Mouse (Mus musculus) thymus, postnatal 14 days (tissue): ENCODE results near the gene Cadm1.

Source experiments
- DNase-seq: peaks from one replicate; pipeline ENCODE4 v3.0.0; 2021

Cadm1 gene

DNA sequence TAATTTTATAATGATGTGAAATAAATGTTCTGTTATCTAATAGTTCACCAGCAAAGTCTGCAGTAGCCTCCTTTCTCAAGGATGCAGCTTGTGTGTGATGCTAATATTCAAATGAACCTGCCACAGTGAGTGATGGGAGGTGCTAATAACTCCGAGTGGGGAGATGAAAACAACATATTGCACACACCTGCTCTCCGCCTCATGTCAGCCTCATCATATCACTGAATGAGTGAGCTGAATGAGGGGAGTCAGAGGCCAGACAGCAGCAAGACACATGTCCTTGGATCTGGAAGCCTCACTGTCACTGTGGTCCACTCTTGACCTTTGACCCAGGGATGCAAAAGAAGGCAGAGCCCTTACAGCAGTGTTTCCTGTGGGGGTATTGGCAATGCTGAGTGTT, 156.9 kb downstream of the Cadm1 start:
- DNase-seq, result no peak

DNA sequence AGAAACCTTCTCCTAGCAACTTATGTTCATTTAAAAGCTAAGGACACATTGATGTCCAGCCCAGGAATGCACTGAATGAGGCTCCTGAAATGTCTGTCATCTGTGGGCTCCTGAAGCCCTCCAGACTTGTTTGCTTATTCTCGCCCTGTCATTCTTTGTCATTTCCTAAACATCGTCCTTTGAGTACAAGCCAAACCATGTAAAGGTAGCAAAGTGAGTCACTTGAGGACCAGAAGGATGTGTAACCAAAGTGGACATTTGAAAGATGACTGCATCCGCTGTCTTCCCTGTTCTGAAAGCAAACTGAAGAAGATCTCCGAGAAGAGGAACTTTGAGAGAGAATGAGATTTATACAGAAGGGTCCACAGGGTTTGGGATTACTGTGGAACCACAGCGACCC, 157.6 kb downstream of the Cadm1 start:
- no peak for DNase-seq

DNA sequence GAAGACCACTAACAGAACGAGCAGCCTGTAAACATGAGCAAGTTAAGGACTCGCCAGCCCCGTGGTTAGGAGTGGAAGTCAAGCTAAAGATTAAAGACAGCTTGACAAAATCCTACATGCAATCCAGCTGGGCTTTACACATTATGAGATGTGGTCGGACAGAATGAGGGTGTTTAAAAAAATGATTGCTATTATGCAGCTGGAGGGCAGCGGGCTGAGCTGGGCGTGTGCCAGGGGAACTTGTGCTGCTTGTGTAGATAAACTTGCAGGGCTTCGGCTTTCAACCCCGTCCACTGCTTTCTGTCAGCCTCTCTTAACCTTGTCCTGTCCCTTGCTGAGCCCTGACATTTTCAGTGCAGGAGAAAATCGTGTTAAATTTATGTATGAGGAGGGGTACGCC, 158.3 kb downstream of the Cadm1 start:
- DNase-seq, result no peak

GRCm38 (mm10) chr9:47692911-47693310, 162.9 kb downstream of the Cadm1 start:
- DNase-seq, result no peak

GRCm38 (mm10) chr9:47699026-47699425, 169.1 kb downstream of the Cadm1 start:
- DNase-seq, result peak; percentile 50

DNA sequence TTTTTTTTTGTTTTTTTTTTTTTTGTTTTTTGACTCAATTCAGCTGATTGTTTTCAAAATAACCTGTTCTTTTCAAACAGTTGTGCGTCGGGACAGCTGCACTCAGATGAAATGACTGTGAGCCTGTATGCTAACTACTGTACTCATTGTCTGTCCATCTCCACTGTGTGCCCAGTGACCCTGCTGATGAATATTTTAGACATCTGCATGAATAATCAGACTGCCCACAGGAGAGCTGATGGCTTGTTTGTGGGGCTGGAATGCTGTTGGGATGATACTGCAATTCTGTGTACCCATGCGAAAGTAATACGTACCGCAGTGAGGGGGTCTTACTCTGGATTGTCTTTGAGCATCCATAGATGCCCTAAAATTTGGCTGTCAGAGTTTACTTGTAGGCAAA, 170.0 kb downstream of the Cadm1 start:
- no peak for DNase-seq

DNA sequence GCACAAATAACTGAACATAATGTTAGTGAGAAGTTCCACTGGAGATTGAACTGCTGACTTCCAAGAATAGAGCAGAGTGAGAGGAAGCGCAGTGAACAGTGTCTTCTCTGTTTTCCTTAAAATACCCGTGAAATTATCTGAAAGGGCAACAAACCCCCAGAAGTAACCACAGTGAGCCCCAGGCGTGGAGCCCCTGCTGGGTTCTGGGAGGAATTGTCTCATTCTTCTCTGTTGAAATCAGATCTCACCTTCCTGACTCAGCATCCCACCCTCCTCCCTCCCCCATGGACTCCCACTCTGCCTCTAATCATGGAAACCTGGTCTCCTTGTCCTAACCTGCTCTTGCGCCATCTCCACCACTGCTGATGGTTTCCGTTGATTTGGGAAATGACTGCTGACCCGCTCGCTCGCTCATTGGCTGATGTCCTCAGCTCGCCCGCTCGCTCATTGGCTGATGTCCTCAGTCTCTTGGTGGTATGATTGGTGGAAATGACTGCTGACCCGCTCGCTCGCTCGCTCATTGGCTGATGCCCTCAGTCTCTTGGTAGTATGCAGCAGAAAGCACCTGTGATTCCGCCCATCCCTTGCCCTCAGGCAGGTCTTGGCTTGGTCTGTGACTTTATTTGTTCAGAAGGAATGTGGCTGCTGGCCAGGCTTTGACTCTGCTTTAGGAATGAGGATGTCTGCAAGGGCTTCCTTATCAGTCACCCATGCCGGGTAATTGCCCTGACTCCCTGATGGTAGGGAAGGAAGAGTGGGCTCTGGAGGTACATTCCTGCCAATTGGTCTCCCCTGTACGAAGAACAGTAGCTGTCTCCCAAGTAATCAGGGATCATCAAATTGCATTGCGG, 173.3 kb downstream of the Cadm1 start:
- no peak for DNase-seq

GRCm38 (mm10) chr9:47706341-47706740, 176.4 kb downstream of the Cadm1 start:
- no peak for DNase-seq

- no peak for DNase-seq
These were observed 177.4 kb downstream of the Cadm1 start for GRCm38 (mm10) chr9:47707326-47707725.

- peak; percentile 66 for DNase-seq
These were observed 178.3 kb downstream of the Cadm1 start for GRCm38 (mm10) chr9:47708299-47708698.

- DNase-seq, result no peak
These were observed 181.0 kb downstream of the Cadm1 start for GRCm38 (mm10) chr9:47710946-47711345.

DNA sequence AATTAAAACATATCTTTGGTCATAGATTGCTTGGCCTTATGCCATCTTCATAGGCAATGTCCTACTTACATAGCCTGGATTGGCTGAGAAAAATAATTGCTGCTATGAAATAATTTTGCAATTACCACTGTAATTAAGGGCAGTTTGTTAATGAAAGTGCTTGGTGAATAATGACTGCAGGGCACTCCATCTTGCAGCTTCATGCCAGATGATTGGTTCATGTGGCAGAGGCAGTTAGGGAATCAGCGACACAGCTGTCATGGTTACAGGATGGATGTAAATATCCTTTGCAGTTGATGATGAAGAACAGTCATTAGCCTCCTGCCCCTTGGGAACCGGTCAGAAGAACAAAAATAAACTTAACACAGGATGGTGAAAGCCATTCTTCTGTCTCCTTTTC, 184.6 kb downstream of the Cadm1 start:
- no peak for DNase-seq

DNA sequence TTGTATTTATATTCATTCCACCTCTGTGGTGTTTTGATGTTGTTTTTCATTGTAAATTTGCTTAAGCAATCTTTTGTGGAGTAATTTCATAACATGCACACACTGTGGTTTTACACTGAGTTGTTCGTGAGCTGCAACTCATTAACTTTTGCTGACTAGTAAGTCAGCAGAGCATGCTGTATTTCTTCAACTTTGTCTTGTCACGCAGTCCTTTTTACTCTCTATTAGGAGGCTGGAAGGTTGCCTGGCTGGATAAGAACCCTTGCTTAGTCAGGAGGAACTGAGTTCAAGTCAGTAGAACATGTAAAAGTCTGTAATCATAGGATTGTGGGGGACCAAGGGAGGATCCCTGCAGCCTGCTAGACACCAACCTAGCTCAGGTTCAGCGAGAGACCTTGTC, 185.4 kb downstream of the Cadm1 start:
- no peak for DNase-seq

DNA sequence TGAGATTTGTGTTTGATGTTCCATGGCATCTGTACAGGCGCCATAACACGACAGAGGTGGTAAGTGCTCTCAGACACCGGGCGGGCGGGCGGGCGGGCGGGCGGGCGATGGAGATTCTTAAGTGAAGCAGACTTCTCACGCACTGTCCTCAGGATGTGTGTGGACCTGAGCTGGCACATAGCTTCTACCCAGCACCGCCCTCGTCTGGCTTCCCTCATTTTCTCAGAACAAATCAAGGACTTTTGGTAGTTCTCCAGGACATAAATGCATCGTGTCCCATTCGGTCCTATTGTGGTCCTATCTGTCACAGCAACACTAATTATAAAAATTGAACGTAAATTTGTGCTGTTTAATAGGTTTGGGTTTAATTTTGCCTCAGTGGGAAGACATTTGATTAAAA, 186.9 kb downstream of the Cadm1 start:
- no peak for DNase-seq

- no peak for DNase-seq
These were observed 197.6 kb downstream of the Cadm1 start for GRCm38 (mm10) chr9:47727611-47728010.

GRCm38 (mm10) chr9:47728852-47729251, 198.9 kb downstream of the Cadm1 start:
- no peak for DNase-seq

- DNase-seq, result no peak
These were observed 200.3 kb downstream of the Cadm1 start for GRCm38 (mm10) chr9:47730247-47730646.

DNA sequence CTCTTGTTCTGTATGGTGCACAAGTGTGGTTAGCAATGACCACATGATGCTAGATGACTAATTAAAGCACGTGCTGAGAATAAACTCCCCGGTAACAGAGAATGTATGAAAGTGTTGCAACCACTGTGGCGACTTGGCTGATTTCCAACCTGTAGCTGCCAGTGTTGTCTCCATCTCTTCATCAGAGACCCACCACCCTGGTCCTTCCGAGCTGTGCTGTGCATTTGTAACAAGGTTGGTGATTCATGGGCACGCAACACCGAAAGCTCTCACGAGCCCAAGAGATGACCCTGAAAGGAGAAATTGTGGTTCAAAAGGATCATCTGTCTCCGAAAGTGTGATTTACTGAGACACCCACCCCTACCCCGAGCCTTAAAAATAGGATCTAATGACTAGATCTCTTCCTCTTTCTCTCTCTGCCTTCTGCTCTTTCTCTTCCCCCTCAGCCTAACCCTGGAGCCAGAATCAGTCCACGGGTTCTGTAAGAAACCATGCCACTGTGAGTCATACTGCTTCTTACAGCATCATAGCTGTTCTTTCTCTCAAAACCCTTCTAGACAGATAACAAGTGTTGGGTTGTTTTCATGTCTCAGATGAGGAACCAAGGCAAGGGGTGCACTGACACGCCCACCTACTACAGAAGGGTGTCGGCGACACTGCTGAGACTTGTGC, 203.9 kb downstream of the Cadm1 start:
- DNase-seq, result peak; percentile 34

DNA sequence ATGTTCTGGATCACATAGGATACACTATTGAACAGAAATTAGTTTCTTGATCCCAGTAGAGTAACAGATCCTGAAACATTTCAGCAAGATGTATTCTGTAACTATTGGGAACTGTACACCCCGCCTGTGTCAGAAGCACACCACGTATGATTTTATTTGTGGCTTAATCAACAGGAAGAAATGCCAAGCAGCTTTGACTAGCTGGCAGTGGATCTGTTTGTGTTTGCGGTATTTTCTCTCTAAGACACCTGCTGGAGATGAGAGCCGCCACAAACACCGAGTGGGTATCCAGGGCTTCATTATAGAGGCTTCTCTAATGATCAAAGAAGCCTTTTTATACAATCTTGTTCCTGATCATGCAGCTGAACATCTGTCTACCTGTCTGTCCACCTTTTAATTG, 204.9 kb downstream of the Cadm1 start:
- DNase-seq, result peak; percentile 26

- no peak for DNase-seq
These were observed 208.8 kb downstream of the Cadm1 start for GRCm38 (mm10) chr9:47738799-47739198.

- peak; percentile 25 for DNase-seq
These were observed 209.3 kb downstream of the Cadm1 start for GRCm38 (mm10) chr9:47739276-47739675.

DNA sequence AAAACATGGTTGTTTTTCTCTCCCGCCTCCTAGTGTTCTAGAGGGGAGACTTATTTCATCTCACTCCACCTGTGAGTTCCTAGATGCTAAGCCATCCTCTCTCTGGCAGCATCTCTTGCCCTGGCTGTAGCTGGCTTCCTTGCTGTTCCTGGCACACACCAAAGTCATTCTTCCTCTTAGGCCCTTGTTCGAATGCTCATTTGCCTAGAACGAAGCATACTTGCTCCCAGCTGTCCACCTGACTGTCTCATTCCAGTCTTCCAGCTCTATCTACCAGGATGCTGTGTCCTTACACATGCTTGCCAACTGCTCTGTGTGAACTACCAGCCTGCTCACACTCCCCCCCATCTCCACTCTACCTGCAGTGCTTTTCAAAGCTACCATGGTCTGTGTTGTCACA, 211.8 kb downstream of the Cadm1 start:
- DNase-seq, result no peak

GRCm38 (mm10) chr9:47744916-47745315, 214.9 kb downstream of the Cadm1 start:
- DNase-seq, result no peak

- no peak for DNase-seq
These were observed 215.7 kb downstream of the Cadm1 start for GRCm38 (mm10) chr9:47745716-47746115.

GRCm38 (mm10) chr9:47749160-47749559, 219.2 kb downstream of the Cadm1 start:
- DNase-seq, result no peak
